Mouse (Mus musculus) hematopoietic stem cell, adult 5-6 weeks (primary cell): ENCODE results near the gene Rhox2a. TPM values are rescaled to one million over a fixed set of nuclear protein-coding genes. Genes with fewer than 3 reads are reported as not detected.
"Not testable (repeated sequence)": the region's sequence is repeated elsewhere in the genome, so short reads cannot be mapped to it uniquely, and the experiment has no call there.

Experiments
- ATAC-seq, 2 experiments: fragments of 125-278 bp in 1 of 2; replicated peaks in 1 of 2; 2 replicates each; pipeline ENCODE4 v1.8.0; 2016 to 2017; ENCODE audit warnings: inconsistent platforms in 2 of 2, mild to moderate bottlenecking in 2 of 2, moderate number of reproducible peaks in 2 of 2, low read depth in 1 of 2, moderate TSS enrichment in 1 of 2; ENCODE audit not compliant: low FRiP score in 2 of 2, poor library complexity in 2 of 2, severe bottlenecking in 2 of 2, insufficient read depth in 1 of 2, low TSS enrichment in 1 of 2
- total RNA-seq: library from RNA; stranded (forward); fragments of 172-1452, 232-1000 nt; gene quantifications from 2 replicates; pipeline ENCODE4 v1.2.3, GENCODE M21; 2017

Gene Rhox2a
- total RNA-seq: not detected in 2 replicates

- not testable (repeated sequence) for ATAC-seq
Measured at GRCm38 (mm10) chrX:37244676-37245075, at the start of gene Rhox2a. Rhox2a (plus strand) TSS chrX:37244976.

DNA sequence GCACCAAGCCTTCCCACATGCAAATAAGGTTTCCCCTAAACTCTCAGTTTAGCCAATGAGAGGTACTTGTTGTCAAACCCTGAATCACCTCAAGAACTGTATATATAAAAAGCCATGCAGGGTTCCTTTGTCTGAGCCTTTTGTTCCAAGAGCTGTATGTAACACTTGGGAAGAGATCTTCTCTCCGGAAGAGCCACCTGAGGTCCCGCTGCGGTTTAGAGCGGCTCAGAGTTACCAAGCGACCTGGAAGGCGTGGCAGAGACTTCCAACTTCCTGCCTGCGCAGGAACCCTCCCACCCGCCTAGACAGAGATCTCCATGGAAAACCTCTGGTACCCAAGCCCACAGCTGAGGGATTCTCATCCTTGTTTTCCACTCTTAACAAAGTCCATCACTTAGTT lies 46.1 kb upstream of the Rhox2a start:
- ATAC-seq: no peak

DNA sequence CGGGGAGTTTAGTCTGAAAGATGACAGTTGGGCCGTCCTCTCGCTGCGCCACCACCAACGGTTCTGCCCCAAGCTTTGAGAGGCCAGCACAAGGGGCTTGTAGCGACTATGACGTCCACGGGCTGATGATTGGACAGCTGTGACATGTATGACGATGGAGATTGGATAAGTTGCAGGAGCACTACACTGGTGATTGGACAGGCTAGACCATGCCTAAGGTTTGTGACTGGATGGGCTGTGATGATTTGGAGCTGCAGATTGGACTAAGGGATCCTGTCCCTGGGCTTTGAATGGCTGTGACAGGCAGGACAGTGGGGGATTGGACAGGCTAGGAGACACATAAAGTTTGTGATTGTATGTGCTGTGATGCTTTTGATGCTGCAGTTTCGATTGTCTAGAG lies 33.8 kb upstream of the Rhox2a start, which contains the start of gene Gm9:
TSS of gene Gm9 (minus strand) at position 101 of the 400 bp plus-strand sequence.
- ATAC-seq: no peak

GRCm38 (mm10) chrX:37222158-37222557 lies 22.6 kb upstream of the Rhox2a start, which contains the start of gene Rhox1:
Rhox1 (minus strand) TSS chrX:37222258.
- not testable (repeated sequence) for ATAC-seq

DNA sequence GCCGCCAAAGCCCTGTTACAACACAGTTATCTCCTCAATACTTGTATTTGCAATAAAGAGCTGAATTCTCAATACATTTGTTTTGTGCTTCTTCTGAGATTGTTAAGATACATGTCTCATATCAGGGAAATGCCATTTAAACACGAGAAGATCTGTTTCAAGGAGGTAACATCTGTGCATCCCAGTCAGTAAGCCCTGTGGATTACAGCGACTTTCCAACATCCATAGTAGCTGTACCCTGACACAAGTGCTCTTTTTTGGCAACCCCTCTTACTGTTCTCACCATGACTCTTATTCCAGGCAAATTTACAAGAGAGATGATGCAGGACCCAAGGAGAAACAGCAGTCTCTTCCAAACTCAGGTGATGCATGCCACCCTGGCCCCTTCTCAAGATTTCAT lies 4.8 kb downstream of the Rhox2a start, which contains the start of gene Rhox3a:
TSS of gene Rhox3a (plus strand) at position 301 of the 400 bp plus-strand sequence.
- ATAC-seq: not testable (repeated sequence)

DNA sequence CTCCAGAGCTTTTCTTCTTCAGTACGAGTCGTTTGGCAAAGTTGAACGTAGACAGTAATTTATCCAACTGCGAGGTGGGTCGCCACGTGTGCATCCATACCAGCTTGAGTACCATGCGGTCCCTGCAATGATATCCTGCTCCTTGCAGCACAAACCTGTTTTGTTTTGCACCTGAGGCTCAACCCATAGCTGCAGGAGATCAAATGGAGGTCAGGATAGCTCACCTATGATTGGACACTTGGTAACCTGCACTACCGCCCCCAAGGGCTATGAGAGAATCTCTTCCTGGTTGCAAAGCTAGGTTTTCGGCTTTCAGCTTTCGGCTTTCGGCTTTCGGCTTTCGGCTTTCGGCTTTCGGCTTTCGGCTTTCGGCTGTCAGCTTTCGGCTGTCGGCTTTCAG lies 20.3 kb downstream of the Rhox2a start, which contains the start of gene Rhox4a:
TSS of gene Rhox4a (plus strand) at position 301 of the 400 bp plus-strand sequence.
- ATAC-seq: not testable (repeated sequence)

Other genes with a start within 250 kb of the Rhox2a start
- not detected in 2 replicates for gene Sowahd, start 196.1 kb upstream of the Rhox2a start, total RNA-seq
- gene Rpl39, start 159.6 kb upstream of the Rhox2a start, total RNA-seq: 5,658 and 5,878 TPM in 2 replicates
- gene Upf3b, start 134.7 kb upstream of the Rhox2a start, total RNA-seq: 53.0 and 71.3 TPM in 2 replicates
- gene Nkap, start 118.2 kb upstream of the Rhox2a start, total RNA-seq: 35.7 and 47.8 TPM in 2 replicates
- gene Akap14, start 76.1 kb upstream of the Rhox2a start, total RNA-seq: not detected in 2 replicates
- 40.3 and 70.0 TPM in 2 replicates for gene Ndufa1, start 53.8 kb upstream of the Rhox2a start, total RNA-seq
- gene Rnf113a1, start 53.7 kb upstream of the Rhox2a start, total RNA-seq: 1.0 and 1.9 TPM in 2 replicates
- not detected in 2 replicates for gene Gm9, start 33.9 kb upstream of the Rhox2a start, total RNA-seq
- not detected in 2 replicates for gene Rhox1, start 22.7 kb upstream of the Rhox2a start, total RNA-seq
- not detected in 2 replicates for gene Rhox3a, start 4.9 kb downstream of the Rhox2a start, total RNA-seq
- not detected in 2 replicates for gene Rhox4a, start 20.4 kb downstream of the Rhox2a start, total RNA-seq
- gene Rhox3a2, start 135.1 kb downstream of the Rhox2a start, total RNA-seq: not detected in 2 replicates
- not detected in 2 replicates for gene Rhox4a2, start 145.9 kb downstream of the Rhox2a start, total RNA-seq
- gene Rhox2b, start 167.1 kb downstream of the Rhox2a start, total RNA-seq: not detected in 2 replicates
- gene Rhox4b, start 187.5 kb downstream of the Rhox2a start, total RNA-seq: not detected in 2 replicates
- gene Rhox2c, start 208.7 kb downstream of the Rhox2a start, total RNA-seq: not detected in 2 replicates
- not detected in 2 replicates for gene Rhox3c, start 213.6 kb downstream of the Rhox2a start, total RNA-seq
- not detected in 2 replicates for gene Rhox4c, start 235.4 kb downstream of the Rhox2a start, total RNA-seq
- not detected in 2 replicates for gene Rhox2d, start 248.5 kb downstream of the Rhox2a start, total RNA-seq